Comparison of ENCODE assay signal across 8 mouse cellular contexts in the genomic region with DNA sequence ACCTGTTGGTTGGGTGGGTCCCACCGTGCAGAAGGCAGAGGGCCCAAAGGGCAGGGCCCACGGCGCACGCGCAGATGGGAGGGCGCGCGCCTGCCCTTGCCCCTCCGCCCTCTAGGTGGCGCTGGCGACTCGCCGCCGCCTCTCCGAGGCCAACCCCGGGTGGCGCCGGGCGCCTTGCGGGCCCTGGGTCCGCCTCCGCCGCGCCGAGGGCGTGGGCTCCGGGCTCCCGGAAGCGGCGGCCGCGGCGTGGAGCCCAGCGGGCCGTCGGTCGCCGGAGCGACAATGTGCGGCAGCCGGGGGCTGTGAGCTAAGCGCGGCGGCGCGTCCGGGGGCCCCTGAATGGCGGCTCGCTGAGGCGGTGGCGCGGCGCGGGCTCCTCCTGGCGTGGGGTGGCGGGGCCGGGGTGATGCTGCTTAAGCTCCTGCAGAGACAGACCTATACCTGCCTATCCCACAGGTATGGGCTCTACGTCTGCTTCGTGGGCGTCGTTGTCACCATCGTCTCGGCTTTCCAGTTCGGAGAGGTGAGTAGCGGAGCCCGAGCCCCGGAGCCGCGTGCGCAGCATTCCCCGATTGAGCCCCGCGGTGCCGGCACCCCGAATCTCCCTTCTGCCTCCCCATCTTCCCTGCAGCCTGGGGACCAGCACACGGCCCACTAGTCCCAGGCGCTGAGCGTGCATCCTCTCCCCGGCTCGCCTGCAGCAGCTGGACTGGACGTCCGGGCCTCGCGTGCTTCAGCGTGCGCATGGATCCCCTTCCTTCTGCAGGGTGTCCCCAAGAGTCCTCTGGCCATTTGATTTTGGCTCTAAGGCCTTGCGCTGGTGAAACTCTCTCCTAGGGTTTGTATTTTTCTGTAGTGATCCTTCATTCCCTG. TPM values are rescaled to one million over a fixed set of nuclear protein-coding genes. Genes with fewer than 3 reads are reported as not detected.
DNase-seq lines count a peak whose midpoint lies in the region; ATAC-seq and TF ChIP-seq lines count a peak whose summit lies in the region.

A gene (minus strand): TSS at position 68 of the 873 bp plus-strand sequence.
A gene (plus strand): TSS at position 120 of the 873 bp plus-strand sequence.

- peak within 1 kb of the TSS; percentile 89 for H3K9ac ChIP-seq in heart, embryonic 13.5 days
- H3K9ac ChIP-seq in liver, embryonic 11.5 days (ENCODE audit: low read depth, low read length) = peak within 1 kb of the TSS; percentile 82

- peak; percentile 88 for DNase-seq in brain, embryonic 14.5 days (ENCODE audit: low read depth)
- DNase-seq in kidney, postnatal 10 days = peak; percentile 89
- DNase-seq in liver, embryonic 11.5 days (ENCODE audit: low spot score) = peak; percentile 86
- DNase-seq in spleen, postnatal 4 days (ENCODE audit: low spot score in 2 of 2) = peak; percentile 86 to 96

- no peaks in the 10 kb centered on the region for H3K36me3 ChIP-seq in C2C12 (ENCODE audit: control insufficient read depth, insufficient read depth)
- no peaks in the 10 kb centered on the region for H3K36me3 ChIP-seq in erythroblast, embryonic 14.5 days (ENCODE audit: control insufficient read depth)
- no peaks in the 10 kb centered on the region for H3K36me3 ChIP-seq in heart, embryonic 13.5 days
- no peaks in the 10 kb centered on the region for H3K36me3 ChIP-seq in liver, embryonic 11.5 days (ENCODE audit: control insufficient read depth, insufficient read depth, low read length)
- no peaks in the 10 kb centered on the region for H3K36me3 ChIP-seq in myocyte (ENCODE audit: control insufficient read depth, insufficient read depth)

- H3K4me1 ChIP-seq in erythroblast, embryonic 14.5 days (ENCODE audit: control insufficient read depth) = peaks cover 40% of the 10 kb centered on the region
- H3K4me1 ChIP-seq in heart, embryonic 13.5 days = peaks cover 45% of the 10 kb centered on the region
- peaks cover 27% of the 10 kb centered on the region for H3K4me1 ChIP-seq in liver, embryonic 11.5 days (replicated peaks; ENCODE audit: control insufficient read depth, insufficient read depth, low read length)

- TF ChIP-seq CTCF in C2C12 (IDR thresholded peaks at IDR 0.05; ENCODE audit: control insufficient read depth, insufficient read depth, insufficient read length) = peak; percentile 100
- peak; percentile 95 for TF ChIP-seq CTCF in brain, embryonic 14.5 days (IDR thresholded peaks at IDR 0.05; ENCODE audit: borderline replicate concordance, extremely low read depth, insufficient read depth, insufficient read length)

- peak within 1 kb of the TSS; percentile 63 for H3K27ac ChIP-seq in heart, embryonic 13.5 days (replicated peaks)
- H3K27ac ChIP-seq in liver, embryonic 11.5 days (ENCODE audit: low read depth, low read length) = peak within 1 kb of the TSS; percentile 75

- ATAC-seq in heart, embryonic 13.5 days (ENCODE audit: extremely low read depth, insufficient number of reproducible peaks, low FRiP score, low TSS enrichment) = peak; percentile 79
- ATAC-seq in liver, embryonic 11.5 days (replicated peaks; ENCODE audit: low FRiP score) = peak; percentile 85

- H3K4me2 ChIP-seq in heart, embryonic 13.5 days = peak within 1 kb of the TSS; percentile 98
- H3K4me2 ChIP-seq in liver, embryonic 11.5 days = peak within 1 kb of the TSS; percentile 94
- H3K4me2 ChIP-seq in myocyte (ENCODE audit: low read depth) = peak within 1 kb of the TSS; percentile 96

- peaks cover 29% of the 10 kb centered on the region for H3K79me3 ChIP-seq in C2C12 (ENCODE audit: low read depth)

- under 1% methylated on average over 87 of the region's 87 CpGs for WGBS in heart, embryonic 13.5 days
- under 1% methylated on average over 86 of the region's 87 CpGs for WGBS in liver, embryonic 11.5 days

- H3K79me2 ChIP-seq in C2C12 (ENCODE audit: control insufficient read depth, insufficient read depth) (peaks cover 49% of the 10 kb centered on the region), myocyte (ENCODE audit: control insufficient read depth, insufficient read depth) (peaks cover 6% of the 10 kb centered on the region)

- H3K27me3 ChIP-seq in C2C12 (ENCODE audit: control insufficient read depth, insufficient read depth, insufficient read length) (no peaks in the 10 kb centered on the region), myocyte (ENCODE audit: control insufficient read depth, insufficient read depth, insufficient read length) (no peaks in the 10 kb centered on the region)
- no peaks in the 10 kb centered on the region for H3K27me3 ChIP-seq in erythroblast, embryonic 14.5 days (ENCODE audit: control insufficient read depth)
- peaks cover 10% of the 10 kb centered on the region; the same call in 1 of the 2 replicates for H3K27me3 ChIP-seq in heart, embryonic 13.5 days (replicated peaks)
- H3K27me3 ChIP-seq in liver, embryonic 11.5 days (replicated peaks; ENCODE audit: control insufficient read depth, insufficient read depth, low read length) = no peaks in the 10 kb centered on the region

- peak; percentile 76; the same call in 1 of the 2 replicates for TF ChIP-seq POLR2A in brain, embryonic 14.5 days (IDR thresholded peaks at IDR 0.05; ENCODE audit: borderline replicate concordance, extremely low read depth, insufficient read depth, insufficient read length, poor library complexity, severe bottlenecking)
- peak; percentile 69 for TF ChIP-seq POLR2A in myocyte (IDR thresholded peaks at IDR 0.05; ENCODE audit: insufficient read length, low read depth)

- H3ac ChIP-seq in C2C12 (ENCODE audit: control insufficient read depth, insufficient read length, low read depth) = peak within 1 kb of the TSS; percentile 65
- peak within 1 kb of the TSS; percentile 40 for H3ac ChIP-seq in myocyte (ENCODE audit: control insufficient read depth, insufficient read length)

- H3K9me3 ChIP-seq in erythroblast, embryonic 14.5 days (ENCODE audit: control insufficient read depth, low read length) = no peaks in the 10 kb centered on the region
- H3K9me3 ChIP-seq in heart, embryonic 13.5 days = no peaks in the 10 kb centered on the region
- no peaks in the 10 kb centered on the region for H3K9me3 ChIP-seq in liver, embryonic 11.5 days (ENCODE audit: control insufficient read depth, low read length)

- H3K4me3 ChIP-seq in C2C12 (ENCODE audit: insufficient read depth, poor library complexity, severe bottlenecking) = peak within 1 kb of the TSS; percentile 86
- peak within 1 kb of the TSS; percentile 80 for H3K4me3 ChIP-seq in erythroblast, embryonic 14.5 days (replicated peaks)
- peak within 1 kb of the TSS; percentile 88 for H3K4me3 ChIP-seq in heart, embryonic 13.5 days
- H3K4me3 ChIP-seq in liver, embryonic 11.5 days (ENCODE audit: low read depth, low read length) = peak within 1 kb of the TSS; percentile 83
- peak within 1 kb of the TSS; percentile 33 for H3K4me3 ChIP-seq in myocyte

TF ChIP-seq in C2C12, 6 proteins besides CTCF, POLR2A, EP300 and RAD21:
- TF ChIP-seq MAX (IDR thresholded peaks at IDR 0.05) = peak; percentile 51
- TF ChIP-seq MYOD1 (IDR thresholded peaks at IDR 0.05; ENCODE audit: control insufficient read depth, insufficient read length, low read depth) = no peak

TF ChIP-seq in myocyte, 11 proteins besides CTCF, POLR2A, EP300 and RAD21:
- peak in 1 of 3 experiments; percentile 50 for TF ChIP-seq MYOG (IDR thresholded peaks at IDR 0.05; ENCODE audit: control insufficient read depth in 1 of 3, insufficient read depth in 1 of 3, insufficient read length in 2 of 3, low read depth in 2 of 3)
- no peak for TF ChIP-seq CEBPB (IDR thresholded peaks at IDR 0.05; ENCODE audit: insufficient read depth, poor library complexity, severe bottlenecking)
- peak in 1 of 3 experiments; percentile 19 for TF ChIP-seq MYOD1 (IDR thresholded peaks at IDR 0.05; ENCODE audit: control insufficient read depth in 1 of 3, insufficient read length in 2 of 3, low read depth in 2 of 3)
- peak; percentile 27 for TF ChIP-seq SRF (IDR thresholded peaks at IDR 0.05; ENCODE audit: control insufficient read depth, insufficient read length, low read depth)

RNA-seq across cellular contexts. Expression of the first gene that starts in this region (rescaled TPM):
- polyA plus RNA-seq in C2C12 (2012; fragmentation: generic; extraction: Trizol) (1.7 TPM), myocyte (2012; fragmentation: generic; extraction: Trizol) (1.7 TPM)
- polyA plus RNA-seq in brain, embryonic 14.5 days (2012; rRNA removed) = 0.45 and 0.57 TPM in 2 replicates
- polyA plus RNA-seq in erythroblast, embryonic 14.5 days (2012) = not detected in 2 replicates
- polyA plus RNA-seq in heart, embryonic 13.5 days (2015; fragmentation: Nextera tagmentation; extraction: Ambion mirVana) = 1.2 and 1.4 TPM in 2 replicates
- polyA plus RNA-seq in liver, embryonic 11.5 days (2014; fragmentation: Nextera tagmentation; extraction: Ambion mirVana) = 0.99 and 1.0 TPM in 2 replicates

RNA-seq across cellular contexts. Expression of the second gene that starts in this region (rescaled TPM):
- polyA plus RNA-seq in C2C12 (2012; fragmentation: generic; extraction: Trizol) (7.5 TPM), myocyte (2012; fragmentation: generic; extraction: Trizol) (4.6 TPM)
- polyA plus RNA-seq in brain, embryonic 14.5 days (2012; rRNA removed) = 31.7 and 41.4 TPM in 2 replicates
- polyA plus RNA-seq in erythroblast, embryonic 14.5 days (2012) = 0.01 and 0.08 TPM in 2 replicates
- polyA plus RNA-seq in heart, embryonic 13.5 days (2015; fragmentation: Nextera tagmentation; extraction: Ambion mirVana) = 5.9 and 6.8 TPM in 2 replicates
- 10.1 and 11.4 TPM in 2 replicates for polyA plus RNA-seq in liver, embryonic 11.5 days (2014; fragmentation: Nextera tagmentation; extraction: Ambion mirVana)

Comparison
In these comparisons a context has a peak if more than half of its experiments do, and no peak if none do; other contexts are left out.
1. Peak in every context shown above with its lines: DNase-seq, ATAC-seq, H3K4me3 ChIP-seq and H3K27ac ChIP-seq.
2. H3K4me3 ChIP-seq: peak in every context shown above with its lines; median percentile 88 in heart, embryonic 13.5 days; 86 in C2C12; 83 in liver, embryonic 11.5 days; 80 in erythroblast, embryonic 14.5 days; 33 in myocyte.